Mouse (Mus musculus) right cerebral cortex, postnatal 14 days (tissue): ENCODE measurements around the gene Rsrp1.

ENCODE experiments used
- DNase-seq: peaks from one replicate; pipeline ENCODE4 v3.0.0; 2022

The Rsrp1 gene

DNA sequence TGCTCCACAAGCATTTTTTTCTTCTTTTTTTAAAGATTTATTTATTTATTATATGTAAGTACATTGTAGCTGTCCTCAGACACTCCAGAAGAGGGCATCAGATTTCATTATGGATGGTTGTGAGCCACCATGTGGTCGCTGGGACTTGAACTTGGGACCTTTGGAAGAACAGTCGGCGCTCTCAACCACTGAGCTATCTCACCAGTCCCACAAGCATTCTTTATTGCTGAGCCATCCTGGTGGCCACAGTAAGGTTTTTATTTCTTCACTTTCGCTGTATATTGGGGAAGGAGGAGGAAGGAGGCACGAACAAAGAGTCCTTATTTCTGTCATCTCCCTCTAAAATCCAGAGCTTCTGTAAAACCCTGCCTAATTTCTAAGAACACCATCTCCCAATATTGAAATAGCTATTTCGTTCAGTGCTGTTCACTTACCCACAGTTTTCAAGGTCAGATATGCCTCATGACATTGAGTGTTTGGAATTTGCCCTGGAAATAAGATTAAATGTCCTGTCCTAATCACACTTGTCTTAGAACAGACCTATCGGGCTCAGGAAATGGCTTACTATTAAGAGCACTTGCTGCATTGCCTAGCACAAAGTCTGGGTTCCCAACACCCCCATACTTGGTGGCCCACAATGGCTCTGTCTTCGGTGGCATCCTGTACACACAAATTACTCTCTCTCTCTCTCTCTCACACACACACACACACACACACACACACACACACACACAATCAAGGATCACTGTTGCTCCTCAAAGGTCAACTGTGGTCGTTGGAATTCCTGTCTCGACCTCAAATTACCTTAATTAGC, 1.1 kb upstream of the Rsrp1 start:
- DNase-seq, result no peak

DNA sequence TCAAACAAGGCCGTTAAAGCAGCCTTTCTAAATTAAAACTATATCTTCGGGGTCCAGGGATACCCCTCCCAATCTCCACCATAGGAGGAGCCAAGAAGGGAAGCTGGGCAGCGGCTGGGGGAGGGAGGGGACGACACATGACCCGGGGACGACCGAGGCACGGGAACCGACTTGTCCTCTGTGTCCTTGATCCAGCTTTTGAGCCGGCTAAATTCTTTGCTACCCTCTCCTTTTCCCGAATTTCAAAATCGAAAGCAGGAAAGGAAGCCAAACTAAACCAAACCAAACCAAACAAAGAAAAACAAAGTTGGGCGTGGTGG, 507 bp upstream of the Rsrp1 start:
- peak; percentile 57 for DNase-seq

DNA sequence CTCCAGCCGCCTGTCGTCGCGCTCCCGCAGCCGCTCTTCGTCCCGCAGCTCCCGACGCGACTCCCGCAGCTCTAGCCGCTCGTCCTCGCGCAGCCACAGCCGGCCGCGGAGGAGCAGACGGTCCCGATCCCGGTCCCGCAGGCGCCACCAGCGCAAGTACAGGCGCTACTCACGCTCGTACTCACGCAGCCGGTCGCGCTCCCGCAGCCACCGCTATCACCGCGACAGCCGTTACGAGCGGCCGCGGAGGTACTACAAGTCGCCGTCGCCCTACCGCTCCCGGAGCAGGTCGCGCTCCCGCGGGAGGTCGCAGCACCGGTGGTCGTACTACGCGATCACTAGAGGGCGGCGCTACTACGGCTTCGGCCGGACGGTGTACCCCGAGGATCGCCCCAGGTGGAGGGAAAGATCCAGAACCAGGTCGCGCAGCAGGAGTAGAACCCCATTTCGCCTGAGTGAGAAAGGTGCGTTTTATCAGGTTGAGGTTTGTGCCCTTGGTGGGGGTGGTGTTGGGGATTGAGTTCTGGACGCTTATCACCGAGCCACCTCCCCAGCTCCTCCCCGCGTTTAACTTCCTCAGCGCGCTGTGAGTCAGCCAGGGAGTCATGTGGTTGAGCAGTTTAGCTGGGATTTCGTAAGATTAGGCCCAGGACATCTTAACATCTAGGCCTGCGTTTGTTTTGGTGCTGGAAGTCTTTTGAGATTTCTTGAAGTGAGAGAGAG, 788 bp downstream of the Rsrp1 start:
- DNase-seq, result peak; percentile 47

DNA sequence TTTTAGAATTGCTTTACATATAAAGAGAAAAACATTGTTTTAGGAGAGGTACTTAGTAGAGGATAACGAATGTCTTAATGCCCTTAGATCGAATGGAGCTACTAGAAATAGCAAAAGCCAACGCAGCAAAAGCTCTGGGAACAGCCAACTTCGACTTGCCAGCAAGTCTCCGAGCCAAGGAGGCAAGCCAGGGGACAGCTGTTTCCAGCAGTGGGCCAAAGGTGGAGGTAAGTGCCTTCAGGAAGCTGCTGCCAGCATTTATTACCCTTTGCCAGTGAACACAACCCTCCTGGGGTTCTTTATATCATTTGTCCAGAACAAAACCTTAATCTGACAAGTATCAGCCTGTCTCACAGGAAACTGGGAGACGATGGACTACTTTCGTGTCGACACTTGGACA, 1.8 kb downstream of the Rsrp1 start:
- no peak for DNase-seq

DNA sequence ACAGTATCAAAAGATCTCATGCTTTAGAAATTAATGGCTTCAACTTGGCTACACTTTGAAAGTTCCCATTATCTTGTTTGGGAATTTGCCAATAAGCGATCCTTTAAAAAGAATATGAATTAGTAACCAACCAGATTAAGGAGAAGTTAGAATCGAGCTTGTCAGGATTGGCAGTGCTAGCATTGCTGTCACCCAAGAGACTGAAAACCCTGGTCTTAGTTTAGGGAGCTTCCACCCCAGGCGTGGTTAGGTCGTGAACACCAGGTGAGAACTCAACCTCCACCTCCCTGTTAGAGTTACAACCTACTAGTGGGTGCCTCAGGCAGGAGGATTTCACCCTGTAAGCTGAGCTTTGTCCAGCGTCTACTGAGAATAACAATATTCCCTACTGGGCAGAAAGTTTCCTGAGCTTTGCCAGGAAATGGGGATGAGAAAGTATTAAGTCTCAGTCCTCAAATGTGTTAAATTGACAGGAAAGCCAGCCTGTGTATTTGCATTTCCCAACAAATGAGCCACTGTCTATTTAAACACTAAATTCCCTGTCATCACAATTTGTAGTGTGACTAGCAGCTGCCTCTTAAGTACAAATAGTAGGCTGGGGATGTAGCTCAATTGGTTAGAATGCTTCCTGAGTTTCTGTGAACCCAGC, 4.5 kb downstream of the Rsrp1 start:
- no peak for DNase-seq

DNA sequence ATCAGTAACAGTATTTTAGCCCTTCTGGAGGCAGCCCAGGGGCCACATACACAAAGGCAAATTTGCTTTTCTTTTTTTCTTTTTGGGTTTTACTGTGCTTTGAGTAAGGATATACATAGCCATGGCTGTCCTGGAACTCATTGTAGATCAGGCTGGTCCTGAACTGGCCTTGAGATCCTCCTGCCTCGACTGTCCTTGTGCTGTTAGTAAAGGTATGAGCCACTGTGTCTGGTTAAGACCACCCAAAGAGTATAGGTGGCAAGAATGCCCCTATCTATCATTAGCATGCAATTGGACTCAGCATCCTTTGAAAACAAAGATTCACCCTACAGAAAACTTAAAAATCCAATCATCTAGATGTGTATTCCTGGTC, 5.1 kb downstream of the Rsrp1 start:
- DNase-seq, result no peak

DNA sequence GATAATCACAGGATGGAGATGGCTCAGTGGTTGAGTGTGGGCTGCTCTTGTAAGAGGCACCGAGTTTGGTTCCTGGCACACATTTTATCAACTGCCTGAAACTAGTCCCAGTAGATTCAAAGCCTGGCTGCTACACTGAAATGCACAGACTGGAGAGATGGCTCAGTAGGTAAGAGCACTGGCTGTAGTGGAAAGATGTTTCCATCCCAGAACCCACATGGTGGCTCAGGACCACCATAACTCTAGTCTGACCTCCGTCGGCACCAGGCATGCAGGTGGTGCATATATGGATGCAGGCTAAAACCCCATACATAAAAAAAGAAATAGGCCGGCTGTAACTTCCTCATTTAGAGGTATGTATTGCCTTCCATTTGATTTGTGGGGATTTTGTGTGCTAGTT, 6.1 kb downstream of the Rsrp1 start:
- no peak for DNase-seq

DNA sequence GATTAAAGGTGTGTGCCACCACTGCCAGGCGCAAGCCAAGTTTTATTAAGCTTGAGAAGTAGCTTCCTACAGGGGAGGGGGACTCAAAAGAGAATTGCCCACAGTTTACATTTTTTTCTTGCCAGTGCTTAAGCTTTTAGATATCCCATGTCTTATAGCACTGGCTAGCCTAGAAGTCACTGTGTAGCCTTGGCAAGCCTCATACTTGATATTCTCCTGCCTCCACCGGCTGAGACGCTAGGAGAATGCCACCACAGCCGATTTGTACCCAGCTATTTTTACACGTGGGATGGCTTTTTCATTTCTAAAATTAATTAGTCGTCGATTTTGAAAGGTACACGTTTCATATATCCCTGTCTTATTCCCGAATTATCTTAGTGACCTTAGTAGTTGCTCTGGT, 6.8 kb downstream of the Rsrp1 start:
- DNase-seq, result no peak

DNA sequence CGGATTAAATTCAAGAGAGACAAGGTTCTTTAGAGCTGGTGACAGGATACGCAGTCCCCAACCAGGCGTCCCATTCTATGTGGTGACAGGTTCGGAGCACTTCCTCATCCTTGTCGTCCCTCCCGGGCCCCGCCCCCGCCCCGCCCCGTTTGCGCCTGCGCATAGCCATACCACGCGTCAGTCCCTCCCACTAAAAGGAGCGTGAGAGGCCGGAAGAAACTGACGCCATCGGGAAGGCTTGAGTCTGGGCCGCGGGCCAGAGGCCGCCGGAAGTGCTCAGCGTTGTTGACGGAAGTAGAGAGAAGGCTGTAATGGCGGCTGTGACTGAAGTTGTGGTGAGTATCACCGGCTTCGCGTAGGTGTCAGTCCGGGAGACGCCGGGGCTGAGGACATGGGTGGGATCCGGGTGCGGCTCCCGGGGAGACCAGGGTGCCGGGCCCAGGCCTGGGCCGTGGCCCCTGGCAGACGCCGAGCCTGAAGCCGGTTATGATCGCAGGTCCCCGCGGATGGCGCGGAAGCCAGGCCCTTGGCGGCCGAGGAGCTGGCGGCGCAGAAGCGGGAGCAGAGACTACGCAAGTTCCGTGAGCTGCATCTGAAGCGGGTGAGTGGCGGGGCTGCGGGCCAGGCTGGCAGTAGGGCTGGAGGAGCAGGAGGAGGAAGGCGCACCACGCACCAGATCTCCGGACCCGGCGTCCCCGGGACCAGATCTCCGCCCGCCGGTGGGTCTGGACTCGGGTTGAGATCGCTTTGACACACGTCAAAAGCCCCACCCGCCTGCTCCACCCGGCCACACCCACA, 7.5 kb downstream of the Rsrp1 start, which contains the start of gene Syf2:
TSS of gene Syf2 (plus strand) at position 215 of the 798 bp plus-strand sequence.
- DNase-seq, result peak; percentile 95

DNA sequence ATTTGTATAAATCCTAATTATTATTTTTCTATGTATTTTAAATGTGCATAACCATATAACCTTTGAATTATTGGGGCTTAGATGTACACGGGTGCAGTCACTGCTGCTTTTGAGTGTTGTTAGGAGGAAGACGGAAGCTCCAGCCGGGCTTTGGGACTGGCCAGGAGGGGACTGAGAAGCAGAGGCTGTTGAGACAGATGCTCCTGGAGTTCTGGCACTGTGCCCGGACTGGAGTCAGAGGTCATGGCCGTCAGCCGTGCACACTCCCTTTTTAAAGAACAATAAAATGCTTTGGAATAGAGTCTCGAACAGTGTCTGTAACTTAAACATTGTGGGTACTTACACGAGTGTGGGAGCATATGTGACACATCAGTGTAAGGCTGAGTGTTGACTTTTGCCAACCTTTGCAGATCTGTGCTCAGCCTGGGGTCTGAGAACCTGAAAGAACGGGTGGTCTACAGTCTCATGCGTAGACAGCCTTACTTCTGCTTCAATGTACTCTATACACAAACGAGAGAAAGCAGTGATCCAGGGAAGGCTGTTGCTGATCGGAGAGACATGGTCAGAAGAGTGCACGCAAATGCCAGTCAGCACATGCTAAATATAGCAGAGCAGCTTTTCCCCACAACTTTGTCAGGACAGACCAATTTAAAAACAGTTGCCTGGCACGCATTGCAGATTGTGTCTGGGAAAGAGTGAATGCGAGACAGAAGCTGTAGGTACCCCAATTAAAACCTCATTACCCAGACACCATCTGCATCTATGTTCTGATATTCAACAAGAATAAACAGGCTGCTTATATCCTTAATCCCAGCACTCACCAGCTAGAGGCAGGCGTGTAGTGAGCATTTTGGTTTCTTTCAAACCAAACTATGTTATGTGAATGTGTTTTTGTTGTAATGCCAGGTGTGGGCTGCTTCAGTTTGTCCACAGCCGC, 14.1 kb downstream of the Rsrp1 start:
- DNase-seq, result no peak

DNA sequence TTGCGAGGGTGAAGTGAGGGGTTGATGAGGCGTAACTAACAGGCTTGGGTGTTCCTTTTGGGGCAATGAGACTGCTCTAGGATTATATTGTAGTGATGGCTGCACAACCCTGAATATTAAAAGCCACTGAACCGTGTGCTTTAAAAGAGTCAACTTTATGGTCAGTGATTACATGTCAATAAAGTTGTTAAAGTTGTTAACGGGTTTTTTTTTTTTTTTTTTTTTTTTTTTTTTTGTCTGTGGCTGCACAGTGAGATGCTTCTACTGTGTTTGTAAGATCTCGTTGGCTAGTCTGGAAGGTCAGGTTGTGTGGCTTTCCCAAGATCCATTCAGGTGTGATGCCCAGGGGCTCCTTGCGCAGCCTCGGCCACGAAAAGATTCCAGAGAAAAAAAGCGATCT, 16.5 kb downstream of the Rsrp1 start:
- DNase-seq, result no peak

DNA sequence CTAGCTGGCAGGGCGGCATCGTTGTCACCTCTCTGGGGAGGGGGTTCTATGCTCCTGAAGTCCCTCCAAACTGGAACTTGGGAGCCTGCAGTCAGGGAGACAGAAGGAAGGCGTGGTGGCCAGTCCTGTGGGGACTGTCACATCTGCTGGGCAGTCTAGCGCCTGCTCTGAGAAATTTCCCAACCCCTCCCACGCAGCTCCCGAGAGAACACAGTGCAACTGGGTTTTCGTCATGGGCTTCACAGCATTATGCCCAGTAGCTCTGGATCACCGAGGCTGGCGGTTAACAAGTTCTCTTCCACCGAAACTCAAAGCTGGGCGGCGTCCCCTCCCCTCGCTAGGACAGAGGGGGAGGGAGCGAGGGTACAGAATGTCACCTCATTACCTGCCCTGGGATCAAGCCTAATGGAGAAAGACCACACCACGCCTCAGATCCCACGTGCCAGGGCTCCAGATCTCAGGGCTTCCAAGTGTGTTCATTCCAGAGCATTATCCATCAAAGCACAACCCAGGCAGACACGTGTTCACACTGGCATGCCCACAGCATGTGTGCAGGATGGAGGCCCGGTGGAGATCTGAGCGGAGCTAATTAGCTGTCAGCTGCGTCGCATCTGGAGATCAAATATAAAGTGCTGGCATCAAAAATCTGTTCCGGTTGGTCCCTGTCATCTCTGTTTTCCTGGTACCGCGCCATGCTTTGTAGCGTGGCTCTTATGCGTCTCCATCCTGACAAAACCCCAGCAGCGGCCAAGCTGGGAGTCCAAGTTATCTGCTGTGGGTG, 20.6 kb downstream of the Rsrp1 start:
- peak; percentile 59 for DNase-seq

DNA sequence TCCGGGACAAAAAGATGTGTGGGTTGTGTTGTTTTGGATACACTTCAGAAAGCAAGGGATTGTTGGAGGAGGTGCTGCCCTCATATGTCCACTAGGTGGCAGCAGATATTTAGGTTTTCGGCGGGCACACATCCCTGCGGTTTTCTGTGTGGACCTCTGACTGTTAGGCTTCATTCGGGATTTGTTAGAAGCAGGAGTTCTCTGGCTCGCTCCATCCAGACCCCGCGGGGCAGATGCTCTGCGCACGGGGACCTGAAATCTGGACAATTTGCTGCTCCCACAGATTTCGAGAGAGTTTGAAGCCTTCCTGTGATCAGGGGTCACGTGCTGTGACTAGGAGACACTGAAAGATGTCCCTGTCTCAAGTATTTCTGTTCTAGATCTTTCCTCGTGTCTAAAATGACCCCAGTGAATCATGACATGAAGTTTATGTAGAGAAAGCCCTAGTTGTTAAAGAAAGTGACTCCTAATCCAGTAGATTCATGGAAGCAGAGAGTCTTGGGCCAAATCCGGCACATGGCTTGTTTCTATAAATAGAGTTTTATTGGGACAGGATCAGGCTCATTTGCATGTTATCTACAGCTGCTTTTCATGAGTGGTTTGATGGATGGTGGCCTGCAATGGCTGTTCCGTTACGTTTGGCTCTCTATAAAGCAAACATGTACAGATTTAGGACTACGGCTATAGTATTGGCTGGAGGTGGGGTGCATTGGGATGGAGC, 22.8 kb downstream of the Rsrp1 start:
- peak; percentile 62 for DNase-seq

DNA sequence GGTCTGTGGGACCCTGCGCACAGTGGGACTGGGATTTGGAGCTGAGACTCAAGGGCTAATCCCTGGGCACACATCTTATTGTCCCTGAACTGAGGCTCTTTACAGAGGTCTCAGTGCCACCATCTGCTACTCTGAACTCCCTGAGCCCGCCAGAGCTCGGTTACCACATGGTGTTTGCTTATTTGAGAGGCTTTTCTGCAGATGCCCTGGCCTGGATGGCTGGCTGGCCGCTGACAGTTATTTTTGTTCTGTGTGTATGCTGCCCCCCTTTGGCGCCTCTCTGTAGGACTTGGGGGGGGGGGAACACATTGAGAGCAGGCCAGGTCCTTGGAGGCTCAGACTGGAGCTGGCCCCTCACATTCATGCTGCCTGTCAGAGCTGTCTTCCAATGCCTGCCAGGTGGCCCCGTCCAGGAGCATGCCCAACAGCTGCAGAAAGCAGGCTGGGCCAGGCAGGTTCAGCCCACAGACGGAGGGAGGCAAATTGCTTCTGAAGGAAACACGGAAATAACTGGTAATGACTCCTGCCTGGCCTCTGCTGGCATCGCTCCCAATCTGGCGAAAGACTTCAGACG, 27.2 kb downstream of the Rsrp1 start:
- DNase-seq, result no peak

DNA sequence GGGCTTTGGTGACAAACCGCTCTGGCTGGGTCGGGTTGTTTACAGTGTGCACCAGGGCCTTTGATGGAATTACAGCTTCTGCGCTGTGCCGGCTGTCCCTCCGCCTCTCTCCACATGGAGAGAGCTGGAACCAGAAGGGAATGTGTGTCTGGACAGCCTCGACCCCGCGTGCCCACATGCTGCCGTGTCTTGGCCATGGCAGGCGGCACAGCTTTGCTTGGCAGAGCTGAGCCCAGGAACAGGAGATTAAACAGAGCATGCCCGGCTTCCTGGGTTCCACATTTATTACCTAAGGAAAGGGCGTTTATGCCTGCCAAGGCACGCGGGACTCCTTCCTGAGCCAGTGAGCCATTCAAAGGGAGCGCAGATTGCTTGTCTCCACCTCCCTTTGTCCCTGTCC, 31.1 kb downstream of the Rsrp1 start:
- DNase-seq, result no peak

DNA sequence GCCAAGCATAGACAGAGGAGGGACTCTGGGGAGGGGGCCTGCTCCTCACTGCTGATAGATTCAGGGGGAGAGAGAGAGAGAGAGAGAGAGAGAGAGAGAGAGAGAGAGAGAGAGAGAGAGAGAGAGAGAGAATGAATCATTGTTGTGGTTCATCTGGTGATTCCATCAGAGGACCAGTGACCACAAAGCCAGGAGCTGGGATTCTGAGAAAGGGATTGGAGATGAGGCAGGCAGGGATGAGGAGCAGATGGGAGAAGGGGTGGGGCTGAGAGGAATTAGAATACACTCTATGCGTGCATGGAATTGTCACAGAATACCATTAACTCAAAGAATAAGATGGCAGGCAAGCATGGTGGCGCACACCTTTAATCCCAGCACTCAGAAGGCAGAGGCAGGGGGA, 31.8 kb downstream of the Rsrp1 start:
- no peak for DNase-seq

DNA sequence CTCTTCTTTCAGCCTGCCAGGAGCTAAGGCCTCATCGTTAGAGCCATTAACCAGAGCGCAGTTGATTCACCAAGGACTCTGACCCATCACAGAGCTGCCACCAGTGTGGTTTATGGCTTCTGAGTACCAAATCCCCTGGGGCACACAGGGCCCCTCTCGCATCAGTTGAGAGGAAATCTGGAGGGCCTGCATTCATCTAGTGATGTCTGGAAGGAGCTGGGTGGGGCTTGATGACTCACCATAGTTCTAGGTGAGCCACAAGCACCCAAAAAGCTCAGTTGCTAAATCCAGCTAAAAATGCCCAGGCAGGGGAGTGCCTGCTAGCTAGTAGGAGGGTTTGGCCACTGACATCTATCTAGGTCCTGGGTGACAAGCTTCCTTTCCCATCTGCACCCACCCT, 32.5 kb downstream of the Rsrp1 start:
- DNase-seq, result no peak

DNA sequence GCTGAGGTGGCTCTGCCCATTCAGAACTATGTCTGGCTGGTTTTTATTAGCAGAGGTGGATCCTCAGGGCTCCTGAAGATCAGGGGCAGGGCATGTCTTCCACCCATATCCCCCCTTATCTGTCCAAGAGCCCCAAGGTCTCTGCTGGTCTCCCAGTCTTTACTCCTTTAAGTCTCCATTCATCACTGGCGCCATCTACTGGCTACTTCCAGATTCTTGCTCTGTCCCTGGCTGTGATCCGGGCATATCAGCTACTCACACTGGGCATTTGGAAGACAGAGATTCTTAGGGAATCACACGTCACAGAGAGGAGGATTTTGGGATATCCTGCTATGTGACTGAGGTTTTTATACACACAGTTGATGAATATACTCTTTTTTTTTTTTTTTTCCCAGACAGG, 32.9 kb downstream of the Rsrp1 start:
- DNase-seq, result peak; percentile 70

DNA sequence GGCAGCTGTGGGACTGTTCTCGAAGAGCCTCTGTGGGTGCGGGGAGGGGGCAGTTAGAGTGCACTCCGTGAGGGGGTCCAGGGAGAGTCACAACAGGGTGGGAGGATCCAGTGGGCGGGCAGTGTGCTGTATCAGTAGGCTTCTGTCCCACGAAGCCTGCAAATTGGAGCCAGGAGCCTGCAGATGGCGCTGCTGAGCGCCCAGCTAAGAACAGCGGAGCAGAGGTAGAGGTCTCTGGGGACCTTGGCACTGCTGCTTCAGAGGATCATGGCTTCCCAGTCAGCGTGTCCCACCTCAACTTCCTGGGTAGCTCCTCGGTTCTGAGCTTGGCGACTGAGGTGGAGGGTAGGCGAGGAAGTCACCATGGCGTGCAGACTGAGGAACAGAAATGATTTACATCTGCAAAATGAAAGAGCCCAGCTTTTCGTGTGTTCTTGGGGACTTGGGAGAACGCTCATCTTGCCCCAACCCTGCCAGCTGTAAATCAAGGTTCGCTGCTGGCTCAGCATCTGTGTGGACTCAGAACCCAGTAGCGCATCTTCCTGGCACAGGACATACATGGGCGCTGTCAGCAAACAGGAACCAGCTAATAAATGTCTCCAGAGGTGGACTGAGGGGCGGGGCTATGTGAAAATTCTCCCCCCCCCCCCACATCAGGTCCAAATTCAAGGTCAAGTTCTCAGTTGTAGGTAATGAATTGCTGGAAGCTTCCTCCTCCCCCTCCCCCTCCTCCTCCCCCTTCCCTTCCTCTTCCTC, 39.8 kb downstream of the Rsrp1 start:
- DNase-seq, result peak; percentile 31
